ENCODE assay signal across 9 mouse cellular contexts in genomic region chr5:143311886-143312285, GRCm38 (mm10). TPM values are rescaled to one million over a fixed set of nuclear protein-coding genes. Genes with fewer than 3 reads are reported as not detected.
A peak's percentile ranks its signal among the peaks of the same experiment; 100 is the strongest.
DNase-seq lines count a peak whose midpoint lies in the region; ATAC-seq lines count a peak whose summit lies in the region.
"Had no signal": no experiment of that assay in that cellular context is flagged by ENCODE, and none has a peak within 500 bp of the region (broad histone marks: within the 10 kb centered on the region; RNA-seq: fewer than 3 reads in every experiment).

No protein-coding gene starts in this region.

- H3K4me1 ChIP-seq in hindbrain, embryonic 13.5 days (replicated peaks), result peaks cover 50% of the 10 kb centered on the region

- H3K9ac ChIP-seq in hindbrain, embryonic 13.5 days, result 0 out of 2 replicates have a peak overlapping the region, but pooled peaks have one; percentile 20
- H3K9ac ChIP-seq: heart, embryonic 13.5 days had no signal

- H3K4me2 ChIP-seq in hindbrain, embryonic 13.5 days, result no peak overlapping the region
- H3K4me2 ChIP-seq: heart, embryonic 13.5 days had no signal

- no peak overlapping the region for H3K4me3 ChIP-seq in hindbrain, embryonic 13.5 days
- H3K4me3 ChIP-seq: heart, embryonic 13.5 days had no signal

- DNase-seq in layer of hippocampus, adult 11-12 months (ENCODE audit: low spot score), result peak; percentile 83
- no peak for DNase-seq in layer of hippocampus, adult 9-10 months (ENCODE audit: low spot score)
- peak; percentile 85 for DNase-seq in adrenal gland, postnatal 10 days
- peak; percentile 78 for DNase-seq in embryo, embryonic 9.5 days (ENCODE audit: extremely low spot score)
- DNase-seq in left cerebral cortex, postnatal 36 days (ENCODE audit: low spot score in 2 of 2), result peak; percentile 56 to 73
- peak; percentile 38 to 65 for DNase-seq in thymus, adult 18-20 months

- H3K9me3 ChIP-seq in hindbrain, embryonic 13.5 days, result no peaks in the 10 kb centered on the region
- H3K9me3 ChIP-seq: heart, embryonic 13.5 days had no signal

- no peaks in the 10 kb centered on the region for H3K27me3 ChIP-seq in hindbrain, embryonic 13.5 days
- H3K27me3 ChIP-seq: heart, embryonic 13.5 days had no signal

- no peak for ATAC-seq in hindbrain, embryonic 13.5 days (ENCODE audit: low FRiP score)
- peak; percentile 57; the same call in 1 of the 2 replicates for ATAC-seq in neutrophil, adult 5-6 weeks (ENCODE audit: extremely low read depth, insufficient number of reproducible peaks, low FRiP score, poor library complexity, severe bottlenecking)

- H3K36me3 ChIP-seq in hindbrain, embryonic 13.5 days, result peaks cover 73% of the 10 kb centered on the region

- intact Hi-C loops in left cerebral cortex, postnatal 36 days (cut with DNase I), result loop anchor here (5.0 kb wide), 1 partner anchor 75 kb away; the partner anchor contains the start of gene Zfp12

- 67% methylated on average over 8 of the region's 8 CpGs for WGBS in hindbrain, embryonic 13.5 days

- no peak overlapping the region for H3K27ac ChIP-seq in hindbrain, embryonic 13.5 days
- H3K27ac ChIP-seq: heart, embryonic 13.5 days had no signal

RNA-seq across cellular contexts. Expression of gene E130309D02Rik, which starts 3.3 kb away (rescaled TPM):
- 10 to 100 TPM; 23.0 to 23.5 TPM for total RNA-seq in adrenal gland, postnatal 10 days (2021)
- 34.8 and 36.2 TPM in 2 replicates for polyA plus RNA-seq in hindbrain, embryonic 13.5 days (2015; fragmentation: Nextera tagmentation; extraction: Ambion mirVana)
- total RNA-seq in left cerebral cortex, postnatal 36 days (2021), result 10 to 100 TPM; 24.8 to 27.9 TPM
- 14.1 and 15.0 TPM in 2 replicates for total RNA-seq in neutrophil, adult 5-6 weeks (2017)

RNA-seq across cellular contexts. Expression of gene Zdhhc4, which starts 17.2 kb away (rescaled TPM):
- 10 to 100 TPM; 50.3 to 50.9 TPM for total RNA-seq in adrenal gland, postnatal 10 days (2021)
- polyA plus RNA-seq in hindbrain, embryonic 13.5 days (2015; fragmentation: Nextera tagmentation; extraction: Ambion mirVana), result 75.4 and 82.7 TPM in 2 replicates
- total RNA-seq in left cerebral cortex, postnatal 36 days (2021), result 10 to 100 TPM; 38.6 to 46.2 TPM
- total RNA-seq in neutrophil, adult 5-6 weeks (2017), result 46.0 and 47.7 TPM in 2 replicates

RNA-seq across cellular contexts. Expression of gene Zfp853, which starts 18.5 kb away (rescaled TPM):
- under 1 TPM; 0.73 to 0.78 TPM for total RNA-seq in adrenal gland, postnatal 10 days (2021)
- polyA plus RNA-seq in hindbrain, embryonic 13.5 days (2015; fragmentation: Nextera tagmentation; extraction: Ambion mirVana), result 0.18 TPM in 1 of 2 replicates, not detected in the other
- total RNA-seq in left cerebral cortex, postnatal 36 days (2021), result 1 to 10 TPM; 6.4 to 7.3 TPM
- total RNA-seq in neutrophil, adult 5-6 weeks (2017), result not detected in 2 replicates

RNA-seq across cellular contexts. Expression of gene Zfp316, which starts 42.1 kb away (rescaled TPM):
- total RNA-seq in adrenal gland, postnatal 10 days (2021), result 1 to 10 TPM; 7.3 to 8.1 TPM
- 9.0 and 9.4 TPM in 2 replicates for polyA plus RNA-seq in hindbrain, embryonic 13.5 days (2015; fragmentation: Nextera tagmentation; extraction: Ambion mirVana)
- total RNA-seq in left cerebral cortex, postnatal 36 days (2021), result 10 to 100 TPM; 21.3 to 26.9 TPM
- 3.0 and 3.2 TPM in 2 replicates for total RNA-seq in neutrophil, adult 5-6 weeks (2017)

RNA-seq across cellular contexts. Expression of gene Grid2ip, which starts 45.3 kb away (rescaled TPM):
- under 1 TPM; 0.24 to 0.85 TPM for total RNA-seq in adrenal gland, postnatal 10 days (2021)
- polyA plus RNA-seq in hindbrain, embryonic 13.5 days (2015; fragmentation: Nextera tagmentation; extraction: Ambion mirVana), result 0.45 and 0.47 TPM in 2 replicates
- 1 to 10 TPM; 1.5 to 2.7 TPM for total RNA-seq in left cerebral cortex, postnatal 36 days (2021)
- not detected in 2 replicates for total RNA-seq in neutrophil, adult 5-6 weeks (2017)
- polyA plus RNA-seq: heart, embryonic 13.5 days had no signal
